Mouse (Mus musculus) ES-E14 (cell line): ENCODE data around the gene Retreg3.

Experiments used
- HCFC1 ChIP-seq: IDR thresholded peaks from 2 replicates; pipeline ENCODE4 v1.6.1; 2012; ENCODE audit warnings: low read length, inconsistent platforms, borderline replicate concordance; ENCODE audit not compliant: insufficient read depth
- MAFK ChIP-seq: IDR thresholded peaks from 2 replicates; pipeline ENCODE4 v1.6.1; 2014; ENCODE audit warnings: mild to moderate bottlenecking, low read depth, low read length, inconsistent platforms; ENCODE audit not compliant: insufficient read depth
- ZC3H11A ChIP-seq: IDR thresholded peaks from 2 replicates; pipeline ENCODE4 v1.6.1; 2012; ENCODE audit warnings: low read depth, mild to moderate bottlenecking, inconsistent platforms, low read length, borderline replicate concordance
- ZNF384 ChIP-seq: IDR thresholded peaks from 2 replicates; pipeline ENCODE4 v1.6.1; 2012; ENCODE audit warnings: low read depth, low read length, inconsistent platforms

- TF ChIP-seq HCFC1 (no peak), MAFK (no peak), ZNF384 (no peak), ZC3H11A (no peak)
Measured at GRCm38 (mm10) chr11:101152825-101153224, 33.1 kb upstream of the Retreg3 start.
